Mouse (Mus musculus): ENCODE measurements at regions not wholly inside any gene's neighbourhood (a gene's known extent, or its start where the extent isn't known, plus 50 kb on each side); places are given as distances from the start of the nearest gene placed in this dataset.

DNA sequence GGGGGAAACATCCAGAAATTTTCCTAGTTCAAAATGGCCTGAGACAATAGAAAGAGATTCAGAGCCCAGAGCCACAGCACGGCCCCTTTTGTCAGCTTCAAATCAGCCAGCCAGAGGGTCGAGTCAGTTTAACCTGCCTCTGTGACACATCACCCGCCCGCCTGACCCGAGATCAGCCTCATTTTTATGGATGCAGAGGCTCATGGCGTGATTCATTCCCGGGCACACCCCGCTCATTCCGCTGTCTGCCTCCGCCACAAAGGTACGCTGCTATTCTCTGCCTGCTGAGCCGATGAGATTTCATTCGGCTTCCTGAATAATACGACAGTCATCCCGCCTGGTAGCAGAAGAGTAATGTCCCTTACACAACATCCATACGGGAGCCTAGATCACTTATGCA is 132.9 kb upstream of the Pmfbp1 start:
- Histone ChIP-seq H3K4me3 (replicated peaks in 1 of 3; ENCODE audit: low read depth in 2 of 3, low read length in 2 of 3, poor library complexity in 1 of 3) (no peak overlapping the region), H3K9ac (ENCODE audit: insufficient read depth, low read depth) (no peak overlapping the region), H3K27ac (ENCODE audit: insufficient read depth, low read depth) (no peak overlapping the region), H3K79me2 (replicated peaks; ENCODE audit: control insufficient read depth, extremely low read depth, insufficient read depth, poor library complexity, severe bottlenecking) (no peaks in the 10 kb centered on the region), H3K36me3 (replicated peaks in 1 of 2; ENCODE audit: control insufficient read depth in 1 of 2, insufficient read depth in 1 of 2, low read length in 1 of 2) (no peaks in the 10 kb centered on the region), H3K4me1 (ENCODE audit: control insufficient read depth in 1 of 2, insufficient read depth in 2 of 2) (no peaks in the 10 kb centered on the region), H3K9me3 (replicated peaks; ENCODE audit: low read length) (no peaks in the 10 kb centered on the region), H3K27me3 (replicated peaks) (no peaks in the 10 kb centered on the region), H3K4me2 (ENCODE audit: insufficient read depth, low read depth, poor library complexity, severe bottlenecking) (no peak overlapping the region)
- in situ Hi-C loops (cut with MboI; ENCODE audit: low pct_ligation_motif_present, low pct_unique_long_range_greater_than_20kb, low sequenced_read_pairs) (no loop called here), dilution Hi-C loops (cut with MboI; ENCODE audit: extremely low pct_ligation_motif_present, extremely low pct_unique_long_range_greater_than_20kb, low sequenced_read_pairs) (no loop called here)
- TF ChIP-seq ZMIZ1 (IDR thresholded peaks at IDR 0.05; ENCODE audit: low read depth, low read length) (no peak), CTCF (conservative IDR thresholded peaks at IDR 0.05 in 1 of 2, IDR thresholded peaks at IDR 0.05 in 1 of 2; ENCODE audit: low read depth in 2 of 2, low read length in 2 of 2) (no peak), ELF1 (IDR thresholded peaks at IDR 0.05; ENCODE audit: low read depth, low read length) (no peak), JUN (IDR thresholded peaks at IDR 0.05; ENCODE audit: insufficient read depth, low read depth, low read length) (no peak), ZKSCAN1 (IDR thresholded peaks at IDR 0.05; ENCODE audit: borderline replicate concordance, low read depth, low read length) (no peak), UBTF (IDR thresholded peaks at IDR 0.05; ENCODE audit: low read depth, low read length) (no peak), E2F4 (IDR thresholded peaks at IDR 0.05; ENCODE audit: insufficient replicate concordance, low read depth, low read length) (no peak)
- no peak for DNase-seq (ENCODE audit: extremely low read depth)

- in situ Hi-C loops (cut with MboI; ENCODE audit: low pct_ligation_motif_present, low pct_unique_long_range_greater_than_20kb, low sequenced_read_pairs) = no loop called here
- H3K27ac ChIP-seq (ENCODE audit: insufficient read depth, low read depth) = no peak overlapping the region
- no peaks in the 10 kb centered on the region for H3K4me1 ChIP-seq (ENCODE audit: control insufficient read depth in 1 of 2, insufficient read depth in 2 of 2)
- H3K9me3 ChIP-seq (replicated peaks; ENCODE audit: low read length) = no peaks in the 10 kb centered on the region
- TF ChIP-seq MYC (IDR thresholded peaks at IDR 0.05; ENCODE audit: low read depth, low read length) (no peak), CHD1 (IDR thresholded peaks at IDR 0.05; ENCODE audit: low read depth, low read length) (no peak), TBP (conservative IDR thresholded peaks at IDR 0.05; ENCODE audit: low read depth, low read length) (no peak), SIN3A (IDR thresholded peaks at IDR 0.05; ENCODE audit: low read length) (no peak), PAX5 (IDR thresholded peaks at IDR 0.05; ENCODE audit: low read length) (no peak), MAX (IDR thresholded peaks at IDR 0.05; ENCODE audit: low read length) (no peak), ZKSCAN1 (IDR thresholded peaks at IDR 0.05; ENCODE audit: borderline replicate concordance, low read depth, low read length) (no peak), ZNF384 (IDR thresholded peaks at IDR 0.05; ENCODE audit: low read depth, low read length) (no peak), MXI1 (IDR thresholded peaks at IDR 0.05; ENCODE audit: low read depth, low read length) (no peak), MEF2A (IDR thresholded peaks at IDR 0.05; ENCODE audit: borderline replicate concordance, low read depth, low read length) (no peak), NELFE (IDR thresholded peaks at IDR 0.05; ENCODE audit: low read depth, low read length) (no peak), HCFC1 (IDR thresholded peaks at IDR 0.05; ENCODE audit: low read depth, low read length) (no peak)
- no peak for DNase-seq (ENCODE audit: extremely low read depth)
- no peak overlapping the region for H3K4me3 ChIP-seq (replicated peaks in 1 of 3; ENCODE audit: low read depth in 2 of 3, low read length in 2 of 3, poor library complexity in 1 of 3)
- H3K27me3 ChIP-seq (replicated peaks) = no peaks in the 10 kb centered on the region
- no peak overlapping the region for H3K4me2 ChIP-seq (ENCODE audit: insufficient read depth, low read depth, poor library complexity, severe bottlenecking)
- H3K9ac ChIP-seq (ENCODE audit: insufficient read depth, low read depth) = no peak overlapping the region
- dilution Hi-C loops (cut with MboI; ENCODE audit: extremely low pct_ligation_motif_present, extremely low pct_unique_long_range_greater_than_20kb, low sequenced_read_pairs) = no loop called here
- H3K36me3 ChIP-seq (replicated peaks in 1 of 2; ENCODE audit: control insufficient read depth in 1 of 2, insufficient read depth in 1 of 2, low read length in 1 of 2) = no peaks in the 10 kb centered on the region
- no peaks in the 10 kb centered on the region for H3K79me2 ChIP-seq (replicated peaks; ENCODE audit: control insufficient read depth, extremely low read depth, insufficient read depth, poor library complexity, severe bottlenecking)
Observed at GRCm38 (mm10) chr8:109361575-109362361, 132.1 kb upstream of the Pmfbp1 start.

Measured in CH12.LX (cell line).